Mouse (Mus musculus) G1E (cell line): ENCODE data around the gene Cnn3. TPM values are rescaled to one million over a fixed set of nuclear protein-coding genes. Genes with fewer than 3 reads are reported as not detected.

Source experiments
- ATAC-seq: 2 replicates; pipeline ENCODE4 v1.8.0; 2016; ENCODE audit warnings: mild to moderate bottlenecking; ENCODE audit not compliant: insufficient number of reproducible peaks, poor library complexity, low FRiP score, severe bottlenecking; ENCODE audit errors: extremely low read depth
- DNase-seq: peaks from one replicate; pipeline ENCODE4 v3.0.0; 2012; ENCODE audit warnings: low spot score
- H3K27me3 ChIP-seq: 2 replicates; pipeline ENCODE4 v1.6.1; 2012; ENCODE audit warnings: mild to moderate bottlenecking, low read length, inconsistent platforms; ENCODE audit not compliant: insufficient read depth
- H3K36me3 ChIP-seq: replicated peaks from 2 replicates; pipeline ENCODE3; 2012; ENCODE audit warnings: mild to moderate bottlenecking, inconsistent platforms
- H3K4me1 ChIP-seq: 2 replicates; pipeline ENCODE4 v1.6.1; 2012; ENCODE audit warnings: low read depth, low read length, inconsistent platforms, mixed read lengths; ENCODE audit not compliant: insufficient read depth
- H3K4me3 ChIP-seq: 2 replicates; pipeline ENCODE4 v1.5.1; 2012; ENCODE audit warnings: low read depth, mild to moderate bottlenecking, inconsistent platforms, low read length, moderate library complexity, mixed read lengths
- H3K9me3 ChIP-seq: replicated peaks from 2 replicates; pipeline ENCODE4 v1.6.1; 2012; ENCODE audit warnings: inconsistent platforms
- CTCF ChIP-seq: IDR thresholded peaks from 2 replicates; pipeline ENCODE4 v1.5.1; 2012; ENCODE audit warnings: low read depth, low read length, inconsistent platforms, mixed read lengths
- GATA1 ChIP-seq: IDR thresholded peaks from 2 replicates; pipeline ENCODE4 v1.6.1; 2012; ENCODE audit warnings: borderline replicate concordance, low read length, inconsistent platforms, mixed read lengths
- GATA2 ChIP-seq: IDR thresholded peaks from 2 replicates; pipeline ENCODE4 v1.6.1; 2012; ENCODE audit warnings: low read depth, low read length, inconsistent platforms, borderline replicate concordance
- POLR2AphosphoS5 ChIP-seq: IDR thresholded peaks from 2 replicates; pipeline ENCODE4 v1.6.1; 2012; ENCODE audit warnings: low read depth, low read length, inconsistent platforms; ENCODE audit not compliant: insufficient replicate concordance
- TAL1 ChIP-seq: conservative IDR thresholded peaks from 2 replicates; pipeline ENCODE4 v1.6.1; 2012; ENCODE audit warnings: low read depth, low read length, inconsistent platforms, mixed read lengths
- polyA plus RNA-seq: library from polyadenylated mRNA; stranded (reverse); fragments of >175 nt; gene quantifications from 2 replicates; pipeline ENCODE4 v1.2.3, GENCODE M21; 2012
- total RNA-seq, 2 experiments: library from RNA; stranded (forward) in 1 of 2; stranded (reverse) in 1 of 2; fragments of 200-1000 nt in 1 of 2; fragments of >200 nt in 1 of 2; fragmentation: Nextera tagmentation in 1 of 2; gene quantifications; 2 replicates each; pipeline ENCODE4 v1.2.3; 2014 to 2017

Cnn3 gene
- total and polyA plus RNA-seq, 3 experiments = 0.33 TPM; not detected in 2

GRCm38 (mm10) chr3:121402096-121402495, 24.2 kb upstream of the Cnn3 start:
- DNase-seq = no peak
- Histone ChIP-seq H3K4me1 (no peaks in the 10 kb centered on the region), H3K9me3 (no peaks in the 10 kb centered on the region), H3K27me3 (peaks cover 24% of the 10 kb centered on the region), H3K4me3 (no peak overlapping the region), H3K36me3 (no peaks in the 10 kb centered on the region)
- ATAC-seq = no peak
- TF ChIP-seq POLR2AphosphoS5 (no peak), CTCF (no peak), GATA1 (no peak), TAL1 (no peak), GATA2 (no peak)

- Histone ChIP-seq H3K4me3 (no peak overlapping the region), H3K36me3 (no peaks in the 10 kb centered on the region), H3K27me3 (peaks cover 24% of the 10 kb centered on the region), H3K9me3 (no peaks in the 10 kb centered on the region), H3K4me1 (no peaks in the 10 kb centered on the region)
- TF ChIP-seq POLR2AphosphoS5 (no peak), TAL1 (no peak), GATA1 (no peak), CTCF (no peak), GATA2 (no peak)
- DNase-seq (no peak), ATAC-seq (no peak)
Observed at GRCm38 (mm10) chr3:121403449-121403848, 22.8 kb upstream of the Cnn3 start.

- DNase-seq (no peak), ATAC-seq (no peak)
- TF ChIP-seq GATA1 (no peak), CTCF (no peak), POLR2AphosphoS5 (no peak), GATA2 (no peak)
- Histone ChIP-seq H3K27me3 (peaks cover 18% of the 10 kb centered on the region; the same call in 1 of the 2 replicates), H3K36me3 (no peaks in the 10 kb centered on the region), H3K4me1 (no peaks in the 10 kb centered on the region), H3K9me3 (no peaks in the 10 kb centered on the region), H3K4me3 (no peak overlapping the region)
Observed at GRCm38 (mm10) chr3:121405101-121405500, 21.2 kb upstream of the Cnn3 start.

DNA sequence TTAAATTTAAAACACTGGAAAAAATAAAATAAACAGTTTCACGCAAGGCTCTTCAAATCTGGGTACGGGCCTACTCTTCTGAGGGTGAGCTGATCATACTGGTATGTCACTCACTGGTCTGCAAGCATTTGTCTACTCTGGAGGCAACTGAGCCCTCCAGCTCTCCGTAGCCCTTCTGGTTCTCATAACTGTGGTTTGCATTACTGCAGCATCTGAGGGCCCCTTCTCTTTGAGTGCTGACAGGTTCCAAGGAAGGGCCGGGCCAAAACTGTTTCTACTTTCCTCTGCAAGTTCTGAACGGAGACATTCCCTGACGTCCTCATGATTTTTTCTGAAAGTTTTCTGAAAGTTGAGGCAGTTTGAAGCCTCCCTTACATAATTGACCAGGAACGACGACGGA, 18.9 kb upstream of the Cnn3 start:
- ATAC-seq = no peak
- no peaks in the 10 kb centered on the region for H3K36me3 ChIP-seq
- no peak overlapping the region for H3K4me3 ChIP-seq
- no peaks in the 10 kb centered on the region for H3K9me3 ChIP-seq
- no peaks in the 10 kb centered on the region for H3K4me1 ChIP-seq
- TF ChIP-seq TAL1 (no peak), GATA1 (no peak), POLR2AphosphoS5 (no peak), GATA2 (no peak), CTCF (no peak)
- H3K27me3 ChIP-seq = 0 out of 2 replicates have a peak, but pooled peaks cover 10% of the 10 kb centered on the region
- no peak for DNase-seq

- Histone ChIP-seq H3K4me1 (no peaks in the 10 kb centered on the region), H3K9me3 (no peaks in the 10 kb centered on the region), H3K27me3 (0 out of 2 replicates have a peak, but pooled peaks cover 8% of the 10 kb centered on the region), H3K36me3 (no peaks in the 10 kb centered on the region), H3K4me3 (no peak overlapping the region)
- DNase-seq = no peak
- TF ChIP-seq GATA1 (no peak), POLR2AphosphoS5 (no peak), TAL1 (no peak), GATA2 (no peak), CTCF (no peak)
- ATAC-seq = no peak
Observed at GRCm38 (mm10) chr3:121408386-121408785, 17.9 kb upstream of the Cnn3 start.

DNA sequence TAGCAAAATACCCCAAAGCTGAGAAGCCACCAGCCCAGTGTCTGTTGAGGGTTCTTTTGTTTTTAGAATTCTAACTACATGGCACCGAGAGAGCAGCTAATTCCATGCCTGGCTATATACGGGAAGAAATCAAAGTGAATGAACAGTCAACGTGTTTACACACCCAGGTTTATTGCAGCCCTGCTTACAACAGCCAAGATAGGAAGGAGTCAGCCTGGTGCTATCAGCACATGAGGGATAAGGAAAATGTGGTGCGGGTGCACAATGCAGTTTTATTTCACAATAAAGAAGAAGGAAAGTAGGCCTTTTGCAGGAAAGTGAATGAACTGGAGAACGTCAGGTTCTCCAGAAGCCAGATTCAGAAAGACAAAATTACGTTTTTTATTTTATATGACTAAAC, 14.8 kb upstream of the Cnn3 start:
- no peaks in the 10 kb centered on the region for H3K4me1 ChIP-seq
- H3K4me3 ChIP-seq = no peak overlapping the region
- no peak for TF ChIP-seq TAL1
- no peak for TF ChIP-seq POLR2AphosphoS5
- TF ChIP-seq GATA2 = no peak
- no peak for TF ChIP-seq CTCF
- TF ChIP-seq GATA1 = no peak
- no peaks in the 10 kb centered on the region for H3K27me3 ChIP-seq
- DNase-seq (no peak), ATAC-seq (no peak)
- H3K36me3 ChIP-seq = no peaks in the 10 kb centered on the region
- H3K9me3 ChIP-seq = no peaks in the 10 kb centered on the region

DNA sequence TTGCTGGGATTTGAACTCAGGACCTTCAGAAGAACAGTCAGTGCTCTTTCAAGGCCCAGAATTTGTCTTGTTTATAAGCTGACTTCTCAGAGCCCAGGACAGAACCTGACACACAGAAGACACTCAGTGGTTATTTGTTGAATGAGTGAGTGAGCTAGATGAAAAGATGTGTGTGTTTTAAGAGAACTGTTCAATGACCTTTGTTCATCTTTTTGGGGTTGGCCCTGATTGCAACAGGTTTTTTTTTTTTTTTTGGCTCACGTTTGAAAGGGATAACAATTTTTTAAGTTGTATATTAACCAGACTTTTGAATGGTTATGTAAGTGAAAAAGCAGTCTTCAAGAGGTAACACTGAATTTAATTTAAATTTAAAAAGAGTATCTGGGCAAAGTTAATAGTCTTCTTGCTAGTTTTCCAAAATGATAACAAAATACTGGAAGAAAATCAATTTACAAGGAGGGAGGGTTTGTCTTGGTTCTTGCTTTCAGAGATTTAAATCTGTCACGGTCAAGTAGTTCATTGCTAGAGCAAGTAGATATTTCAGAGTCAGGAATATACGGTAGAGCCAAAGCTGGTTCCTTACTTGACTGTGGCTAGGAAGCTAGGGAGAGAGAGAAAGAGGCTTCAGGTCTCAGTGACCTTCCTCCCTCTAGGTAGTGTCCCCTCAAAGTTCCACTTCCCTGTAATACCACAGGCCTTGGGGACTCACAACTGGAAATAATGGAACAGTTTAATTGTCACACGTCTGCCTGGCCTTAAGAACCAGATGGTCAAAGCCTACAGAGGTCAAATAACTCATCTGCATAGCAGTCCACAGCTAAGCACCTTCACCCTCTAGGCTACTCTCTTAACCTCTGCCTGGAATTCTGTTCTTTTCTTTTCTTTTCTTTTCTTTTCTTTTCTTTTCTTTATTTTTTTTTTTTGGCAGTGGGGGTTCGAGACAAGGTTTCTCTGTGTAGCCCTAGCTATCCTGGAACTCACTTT, 9.8 kb upstream of the Cnn3 start:
- no peaks in the 10 kb centered on the region for H3K36me3 ChIP-seq
- H3K9me3 ChIP-seq = no peaks in the 10 kb centered on the region
- ATAC-seq = no peak
- H3K4me3 ChIP-seq = no peak overlapping the region
- peaks cover 3% of the 10 kb centered on the region; the same call in 1 of the 2 replicates for H3K27me3 ChIP-seq
- TF ChIP-seq GATA1 (no peak), TAL1 (no peak), POLR2AphosphoS5 (no peak), CTCF (no peak), GATA2 (no peak)
- no peaks in the 10 kb centered on the region for H3K4me1 ChIP-seq
- no peak for DNase-seq
